ENCODE assay signal across 10 mouse cellular contexts in the genomic region with DNA sequence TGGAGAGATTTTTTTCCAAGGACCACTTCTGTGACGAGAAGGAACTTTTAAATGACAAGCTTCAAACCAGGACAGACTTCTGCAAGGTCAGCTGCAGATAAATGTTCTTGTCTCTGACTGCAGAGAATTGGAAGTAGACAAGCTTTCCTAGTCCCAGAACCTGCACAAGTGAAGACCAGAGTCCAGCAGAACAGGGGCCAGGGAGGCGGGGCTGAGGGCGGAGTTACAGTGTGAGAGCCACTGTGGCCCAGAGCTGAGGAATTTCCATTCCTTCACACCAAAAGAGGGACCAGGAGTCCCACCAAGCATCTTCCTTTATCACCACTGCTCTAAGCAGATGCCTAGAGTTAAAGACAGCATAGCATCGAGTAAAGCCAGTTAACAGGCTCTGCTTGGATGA.
DNase-seq lines count a peak whose midpoint lies in the region; ATAC-seq and TF ChIP-seq lines count a peak whose summit lies in the region.
"Had no signal": no experiment of that assay in that cellular context is flagged by ENCODE, and none has a peak within 500 bp of the region (broad histone marks: within the 10 kb centered on the region; RNA-seq: fewer than 3 reads in every experiment).

No protein-coding gene starts in this region.

- no peak for TF ChIP-seq CTCF in kidney, postnatal 0 days (IDR thresholded peaks at IDR 0.05; ENCODE audit: low read depth)

- WGBS in kidney, postnatal 0 days, result 62% methylated on average over 4 of the region's 4 CpGs
- WGBS in embryonic facial prominence, embryonic 10.5 days, result 74% methylated on average over 4 of the region's 4 CpGs

- peak; percentile 95 for DNase-seq in heart, adult 11 months
- DNase-seq in heart, adult 9 months (ENCODE audit: low spot score in 2 of 2), result no peak
- peak; percentile 28 for DNase-seq in adrenal gland, postnatal 14 days
- peak; percentile 46 to 58 for DNase-seq in gastrocnemius, postnatal 36 days
- DNase-seq in kidney, postnatal 0 days (ENCODE audit: low spot score), result no peak
- no peak for DNase-seq in urinary bladder, adult 2 months (ENCODE audit: low spot score)
- DNase-seq in embryonic facial prominence, embryonic 10.5 days (ENCODE audit: low spot score), result no peak

- no peak overlapping the region for H3K27ac ChIP-seq in kidney, postnatal 0 days
- H3K27ac ChIP-seq in embryonic facial prominence, embryonic 10.5 days (replicated peaks), result no peak overlapping the region
- H3K27ac ChIP-seq: liver, embryonic 14.5 days had no signal

- H3K27me3 ChIP-seq in kidney, postnatal 0 days (ENCODE audit: insufficient read depth, low read length), result no peaks in the 10 kb centered on the region
- H3K27me3 ChIP-seq in embryonic facial prominence, embryonic 10.5 days (replicated peaks; ENCODE audit: low read depth, poor library complexity, severe bottlenecking), result no peaks in the 10 kb centered on the region

- no peak overlapping the region for H3K4me2 ChIP-seq in kidney, postnatal 0 days (ENCODE audit: low read length)

- intact Hi-C loops in gastrocnemius, postnatal 36 days (cut with DNase I), result no loop called here

- H3K4me3 ChIP-seq in kidney, postnatal 0 days (replicated peaks; ENCODE audit: low read depth, low read length), result no peak overlapping the region
- no peak overlapping the region for H3K4me3 ChIP-seq in embryonic facial prominence, embryonic 10.5 days

- no peaks in the 10 kb centered on the region for H3K36me3 ChIP-seq in kidney, postnatal 0 days (ENCODE audit: insufficient read depth, low read length)
- peaks cover 62% of the 10 kb centered on the region for H3K36me3 ChIP-seq in embryonic facial prominence, embryonic 10.5 days (replicated peaks)

- H3K9ac ChIP-seq in kidney, postnatal 0 days (ENCODE audit: low read depth, low read length), result no peak overlapping the region
- H3K9ac ChIP-seq: liver, embryonic 14.5 days had no signal

- ATAC-seq in kidney, postnatal 0 days (replicated peaks; ENCODE audit: low FRiP score, low read depth), result 0 out of 2 replicates have a peak, but pooled peaks have one; percentile 57
- no peak for ATAC-seq in megakaryocyte, adult 5-6 weeks (ENCODE audit: poor library complexity, severe bottlenecking)
- ATAC-seq: CD4-positive, CD25-positive, alpha-beta regulatory T cell, adult 4 months had no signal

- H3K9me3 ChIP-seq in kidney, postnatal 0 days (replicated peaks; ENCODE audit: low read length), result no peaks in the 10 kb centered on the region
- H3K9me3 ChIP-seq in embryonic facial prominence, embryonic 10.5 days, result no peaks in the 10 kb centered on the region

- no peaks in the 10 kb centered on the region for H3K4me1 ChIP-seq in kidney, postnatal 0 days (replicated peaks; ENCODE audit: insufficient read depth, low read length)
- H3K4me1 ChIP-seq in embryonic facial prominence, embryonic 10.5 days, result peaks cover 11% of the 10 kb centered on the region

Comparison
In these comparisons a context has a peak if more than half of its experiments do, and no peak if none do; other contexts are left out.
1. DNase-seq: peak in heart, adult 11 months (single experiment), adrenal gland, postnatal 14 days (single experiment) and gastrocnemius, postnatal 36 days (2 of 2); none in heart, adult 9 months (0 of 2), kidney, postnatal 0 days (single experiment), urinary bladder, adult 2 months (single experiment) and embryonic facial prominence, embryonic 10.5 days (single experiment).